Mouse (Mus musculus) stomach, postnatal 0 days (tissue): ENCODE data around the gene Ppp1r18.

Experiments used
- CTCF ChIP-seq: IDR thresholded peaks from 2 replicates; pipeline ENCODE4 v1.5.1; 2016; ENCODE audit warnings: antibody characterized with exemption, low read depth, mild to moderate bottlenecking, moderate library complexity
- EP300 ChIP-seq: optimal IDR thresholded peaks from 2 replicates; pipeline ENCODE3; 2016; ENCODE audit warnings: antibody characterized with exemption

DNA sequence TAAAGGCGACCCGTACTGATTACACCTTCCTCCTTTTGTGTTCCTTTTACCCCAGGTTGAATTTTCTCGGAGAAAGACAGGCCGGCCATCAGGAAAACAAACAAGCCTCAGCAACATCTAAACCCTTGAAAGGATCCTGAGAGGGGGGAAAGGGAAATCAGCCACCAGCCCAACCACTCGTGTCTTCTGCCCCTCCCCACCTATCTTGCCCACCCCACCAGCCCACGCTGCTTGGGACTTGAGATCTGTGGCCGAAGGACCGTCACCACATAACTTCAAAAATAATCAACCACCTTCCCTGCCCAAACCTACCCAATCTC lies 51.7 kb downstream of the Ppp1r18 start:
- TF ChIP-seq CTCF (no peak), EP300 (no peak)
